Mouse (Mus musculus): ENCODE results near the gene Olfr671.
"Not testable (repeated sequence)": the region's sequence is repeated elsewhere in the genome, so short reads cannot be mapped to it uniquely, and the experiment has no call there.

Gene Olfr671

GRCm38 (mm10) chr7:104979026-104979425, at the start of gene Olfr671:
Gene Olfr671 (minus strand): TSS chr7:104979126.
- DNase-seq (ENCODE audit: low read depth): no peak

- DNase-seq (ENCODE audit: low read depth): no peak
These were observed 49.4 kb upstream of the Olfr671 start, which contains the start of gene Olfr675 for GRCm38 (mm10) chr7:105028360-105028759. Gene Olfr675 (minus strand): TSS chr7:105028460.

GRCm38 (mm10) chr7:105022530-105022929, 43.6 kb upstream of the Olfr671 start:
- DNase-seq (ENCODE audit: low read depth): no peak

GRCm38 (mm10) chr7:105001929-105002328, 23.0 kb upstream of the Olfr671 start, which contains the start of gene Olfr672:
Gene Olfr672 (minus strand): TSS chr7:105002029.
- no peak for DNase-seq (ENCODE audit: low read depth)

GRCm38 (mm10) chr7:104972507-104972906, 6.4 kb downstream of the Olfr671 start:
- DNase-seq (ENCODE audit: low read depth): not testable (repeated sequence)

GRCm38 (mm10) chr7:104962520-104962919, 16.4 kb downstream of the Olfr671 start, which contains the start of gene Olfr670:
Gene Olfr670 (minus strand): TSS chr7:104962620.
- no peak for DNase-seq (ENCODE audit: low read depth)

- not testable (repeated sequence) for DNase-seq (ENCODE audit: low read depth)
These were observed 28.7 kb downstream of the Olfr671 start for GRCm38 (mm10) chr7:104950234-104950633.

GRCm38 (mm10) chr7:104933940-104934339, 45.0 kb downstream of the Olfr671 start, which contains the start of gene Olfr669:
Gene Olfr669 (plus strand): TSS chr7:104934240.
- DNase-seq (ENCODE audit: low read depth): no peak

GRCm38 (mm10) chr7:104927957-104928356, 51.0 kb downstream of the Olfr671 start, which contains the start of gene Olfr668:
Gene Olfr668 (minus strand): TSS chr7:104928057.
- DNase-seq (ENCODE audit: low read depth): no peak

Data from naive thymus-derived CD4-positive, alpha-beta T cell, adult 2 months (primary cell).